Mouse (Mus musculus): ENCODE measurements around the gene Aptx. TPM values are rescaled to one million over a fixed set of nuclear protein-coding genes. Genes with fewer than 3 reads are reported as not detected.

Gene Aptx
- polyA plus RNA-seq, 1 experiment: 98.7 TPM

DNA sequence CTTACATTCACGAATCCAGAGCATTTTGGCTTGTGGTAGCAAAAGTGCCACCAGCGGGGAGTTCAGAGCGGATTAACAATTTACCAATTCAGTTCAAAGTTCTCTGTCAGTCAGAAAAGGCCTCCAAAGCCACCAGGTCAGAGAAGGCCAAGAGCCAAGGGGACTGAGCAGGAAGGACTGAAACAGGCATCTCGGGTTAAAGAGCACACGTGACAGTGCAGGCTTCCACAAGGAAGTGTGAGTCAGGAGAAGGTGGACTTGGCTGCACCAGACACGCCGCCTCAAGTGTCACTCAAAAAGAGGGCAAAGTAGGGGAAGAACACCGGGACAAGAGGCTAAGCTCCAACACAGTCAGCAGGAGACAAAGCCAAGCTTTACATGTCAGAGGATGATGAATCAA is 2.8 kb downstream of the Aptx start:
- TF ChIP-seq CTCF (IDR thresholded peaks at IDR 0.05; ENCODE audit: control insufficient read depth, insufficient read depth, insufficient replicate concordance, low read depth, low read length) (no peak), POLR2A (IDR thresholded peaks at IDR 0.05; ENCODE audit: control insufficient read depth, low read depth, low read length) (no peak)
- Histone ChIP-seq H3K27ac (ENCODE audit: control insufficient read depth, insufficient read depth, low read depth, low read length) (no peak overlapping the region), H3K36me3 (ENCODE audit: control insufficient read depth, insufficient read depth, low read length) (no peaks in the 10 kb centered on the region), H3K4me3 (ENCODE audit: control insufficient read depth, low read depth, low read length) (peak overlapping the region; percentile 96), H3K4me1 (ENCODE audit: control insufficient read depth, insufficient read depth, low read length) (peaks cover 2% of the 10 kb centered on the region; the same call in 1 of the 2 replicates), H3K27me3 (ENCODE audit: control insufficient read depth, insufficient read depth, low read length) (no peaks in the 10 kb centered on the region)

DNA sequence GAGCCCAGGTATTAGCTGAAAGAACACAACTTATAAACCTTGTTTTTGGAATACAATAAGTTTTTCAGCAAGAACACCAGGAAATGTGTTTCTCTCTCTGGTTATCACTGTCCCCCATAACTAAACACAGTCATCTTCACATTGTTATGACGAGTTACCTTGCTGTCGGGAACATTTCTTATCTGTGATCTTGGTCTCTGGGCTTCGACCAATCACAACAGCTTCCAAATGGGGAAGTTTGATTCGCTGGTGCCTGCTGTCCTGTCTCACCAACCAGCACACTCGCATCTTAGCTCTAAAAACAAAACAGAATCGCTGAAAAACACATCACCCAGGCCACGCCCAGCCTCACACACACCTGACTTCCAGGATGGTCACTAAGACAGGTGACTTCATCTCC is 5.9 kb downstream of the Aptx start:
- no peak overlapping the region for H3K27ac ChIP-seq (ENCODE audit: control insufficient read depth, insufficient read depth, low read depth, low read length)
- peaks cover 2% of the 10 kb centered on the region; the same call in 1 of the 2 replicates for H3K36me3 ChIP-seq (ENCODE audit: control insufficient read depth, insufficient read depth, low read length)

DNA sequence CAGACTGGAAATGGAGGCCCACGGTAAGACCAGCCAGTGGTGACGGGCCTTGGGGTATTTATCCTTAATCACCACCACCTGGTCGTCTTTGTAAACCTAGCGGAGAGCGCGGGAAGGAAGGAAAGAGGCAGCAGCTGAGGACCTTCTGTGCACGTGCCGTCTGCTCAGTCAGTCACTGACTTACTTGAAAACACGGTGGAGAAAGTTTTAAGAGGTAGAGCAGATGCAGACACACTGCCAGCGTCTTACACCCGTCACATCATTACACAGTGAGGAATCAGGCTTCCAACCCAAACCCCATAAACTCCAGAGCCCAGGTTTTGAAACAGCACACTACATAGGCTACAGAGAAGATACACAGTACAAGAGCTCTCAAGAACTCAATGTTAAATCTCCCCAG is 11.9 kb downstream of the Aptx start:
- Histone ChIP-seq H3K4me1 (ENCODE audit: control insufficient read depth, insufficient read depth, low read length) (no peaks in the 10 kb centered on the region), H3K36me3 (ENCODE audit: control insufficient read depth, insufficient read depth, low read length) (peaks cover 2% of the 10 kb centered on the region; the same call in 1 of the 2 replicates), H3K27ac (ENCODE audit: control insufficient read depth, insufficient read depth, low read depth, low read length) (no peak overlapping the region), H3K4me3 (ENCODE audit: control insufficient read depth, low read depth, low read length) (no peak overlapping the region), H3K27me3 (ENCODE audit: control insufficient read depth, insufficient read depth, low read length) (no peaks in the 10 kb centered on the region)
- TF ChIP-seq CTCF (IDR thresholded peaks at IDR 0.05; ENCODE audit: control insufficient read depth, insufficient read depth, insufficient replicate concordance, low read depth, low read length) (no peak), POLR2A (IDR thresholded peaks at IDR 0.05; ENCODE audit: control insufficient read depth, low read depth, low read length) (no peak)

More for the DNA sequence above, 5.9 kb downstream of the Aptx start:
- Histone ChIP-seq H3K27me3 (ENCODE audit: control insufficient read depth, insufficient read depth, low read length) (no peaks in the 10 kb centered on the region), H3K4me1 (ENCODE audit: control insufficient read depth, insufficient read depth, low read length) (no peaks in the 10 kb centered on the region), H3K4me3 (ENCODE audit: control insufficient read depth, low read depth, low read length) (no peak overlapping the region)
- TF ChIP-seq CTCF (IDR thresholded peaks at IDR 0.05; ENCODE audit: control insufficient read depth, insufficient read depth, insufficient replicate concordance, low read depth, low read length): no peak
- no peak for TF ChIP-seq POLR2A (IDR thresholded peaks at IDR 0.05; ENCODE audit: control insufficient read depth, low read depth, low read length)

DNA sequence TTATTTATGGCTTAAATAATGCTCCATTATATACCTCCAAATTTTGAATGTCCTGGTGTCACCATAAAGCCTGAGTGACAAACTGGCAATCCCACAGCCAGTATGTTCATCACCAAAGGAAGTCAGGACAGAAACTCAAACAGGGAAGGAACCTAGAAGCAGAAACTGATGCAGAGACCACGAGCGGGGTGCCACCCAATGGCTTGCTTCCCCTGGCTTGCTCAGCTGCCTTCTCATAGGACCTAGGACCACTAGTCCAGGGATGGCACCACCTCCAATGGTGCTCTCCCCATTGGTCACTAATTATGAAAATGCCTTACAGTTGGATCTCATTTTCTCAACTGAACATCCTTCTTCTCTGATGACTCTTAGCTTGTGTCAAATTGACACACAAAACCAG is 19.7 kb downstream of the Aptx start:
- no peaks in the 10 kb centered on the region for H3K27me3 ChIP-seq (ENCODE audit: control insufficient read depth, insufficient read depth, low read length)
- H3K4me1 ChIP-seq (ENCODE audit: control insufficient read depth, insufficient read depth, low read length): no peaks in the 10 kb centered on the region
- H3K4me3 ChIP-seq (ENCODE audit: control insufficient read depth, low read depth, low read length): no peak overlapping the region
- H3K27ac ChIP-seq (ENCODE audit: control insufficient read depth, insufficient read depth, low read depth, low read length): no peak overlapping the region
- H3K36me3 ChIP-seq (ENCODE audit: control insufficient read depth, insufficient read depth, low read length): no peaks in the 10 kb centered on the region
- TF ChIP-seq CTCF (IDR thresholded peaks at IDR 0.05; ENCODE audit: control insufficient read depth, insufficient read depth, insufficient replicate concordance, low read depth, low read length) (no peak), POLR2A (IDR thresholded peaks at IDR 0.05; ENCODE audit: control insufficient read depth, low read depth, low read length) (no peak)

DNA sequence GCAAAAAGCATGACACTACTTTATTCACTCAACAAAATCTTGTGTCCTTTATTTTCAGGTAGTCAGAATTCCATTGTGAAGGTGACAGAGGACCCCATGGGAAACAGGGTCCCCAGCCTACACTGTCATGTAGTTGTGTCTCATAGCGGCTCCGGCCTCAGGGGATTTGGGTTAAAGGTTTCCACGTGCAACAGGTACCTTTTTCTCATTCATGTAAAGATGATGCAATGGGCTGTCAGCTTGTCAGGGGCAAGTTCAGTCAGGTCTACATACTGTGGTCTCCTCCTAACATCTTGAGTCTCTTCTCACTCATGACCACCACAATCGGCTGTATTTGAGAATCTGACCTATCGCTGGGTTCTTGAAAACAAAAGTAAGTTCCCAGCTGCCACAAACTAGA is 20.6 kb downstream of the Aptx start:
- no peak for TF ChIP-seq CTCF (IDR thresholded peaks at IDR 0.05; ENCODE audit: control insufficient read depth, insufficient read depth, insufficient replicate concordance, low read depth, low read length)
- TF ChIP-seq POLR2A (IDR thresholded peaks at IDR 0.05; ENCODE audit: control insufficient read depth, low read depth, low read length): no peak
- no peaks in the 10 kb centered on the region for H3K27me3 ChIP-seq (ENCODE audit: control insufficient read depth, insufficient read depth, low read length)

DNA sequence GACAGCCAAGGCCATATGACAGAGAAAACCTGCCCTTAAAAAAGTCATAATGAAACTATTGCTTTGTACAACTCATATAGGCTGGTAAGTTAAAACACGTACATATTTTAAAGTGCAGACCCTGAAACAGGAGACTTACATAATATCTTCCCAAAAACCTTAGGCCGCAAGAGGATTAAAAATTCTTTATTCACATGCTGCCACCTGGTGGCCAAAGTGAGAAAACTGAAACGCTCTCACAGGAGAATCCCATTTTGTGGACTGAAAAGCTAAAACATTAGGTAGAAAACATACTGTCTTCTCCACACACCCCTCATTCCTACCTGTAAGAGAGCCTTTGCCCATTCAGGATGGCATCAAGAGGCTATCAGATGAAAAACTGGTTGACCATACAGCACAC is 21.1 kb downstream of the Aptx start:
- no peak overlapping the region for H3K4me3 ChIP-seq (ENCODE audit: control insufficient read depth, low read depth, low read length)
- H3K27me3 ChIP-seq (ENCODE audit: control insufficient read depth, insufficient read depth, low read length): no peaks in the 10 kb centered on the region
- no peak for TF ChIP-seq CTCF (IDR thresholded peaks at IDR 0.05; ENCODE audit: control insufficient read depth, insufficient read depth, insufficient replicate concordance, low read depth, low read length)
- no peak for TF ChIP-seq POLR2A (IDR thresholded peaks at IDR 0.05; ENCODE audit: control insufficient read depth, low read depth, low read length)
- no peaks in the 10 kb centered on the region for H3K36me3 ChIP-seq (ENCODE audit: control insufficient read depth, insufficient read depth, low read length)
- H3K4me1 ChIP-seq (ENCODE audit: control insufficient read depth, insufficient read depth, low read length): peaks cover 4% of the 10 kb centered on the region
- no peak overlapping the region for H3K27ac ChIP-seq (ENCODE audit: control insufficient read depth, insufficient read depth, low read depth, low read length)

More for the DNA sequence above, 20.6 kb downstream of the Aptx start:
- H3K4me3 ChIP-seq (ENCODE audit: control insufficient read depth, low read depth, low read length): no peak overlapping the region
- H3K27ac ChIP-seq (ENCODE audit: control insufficient read depth, insufficient read depth, low read depth, low read length): no peak overlapping the region
- no peaks in the 10 kb centered on the region for H3K36me3 ChIP-seq (ENCODE audit: control insufficient read depth, insufficient read depth, low read length)
- H3K4me1 ChIP-seq (ENCODE audit: control insufficient read depth, insufficient read depth, low read length): no peaks in the 10 kb centered on the region

DNA sequence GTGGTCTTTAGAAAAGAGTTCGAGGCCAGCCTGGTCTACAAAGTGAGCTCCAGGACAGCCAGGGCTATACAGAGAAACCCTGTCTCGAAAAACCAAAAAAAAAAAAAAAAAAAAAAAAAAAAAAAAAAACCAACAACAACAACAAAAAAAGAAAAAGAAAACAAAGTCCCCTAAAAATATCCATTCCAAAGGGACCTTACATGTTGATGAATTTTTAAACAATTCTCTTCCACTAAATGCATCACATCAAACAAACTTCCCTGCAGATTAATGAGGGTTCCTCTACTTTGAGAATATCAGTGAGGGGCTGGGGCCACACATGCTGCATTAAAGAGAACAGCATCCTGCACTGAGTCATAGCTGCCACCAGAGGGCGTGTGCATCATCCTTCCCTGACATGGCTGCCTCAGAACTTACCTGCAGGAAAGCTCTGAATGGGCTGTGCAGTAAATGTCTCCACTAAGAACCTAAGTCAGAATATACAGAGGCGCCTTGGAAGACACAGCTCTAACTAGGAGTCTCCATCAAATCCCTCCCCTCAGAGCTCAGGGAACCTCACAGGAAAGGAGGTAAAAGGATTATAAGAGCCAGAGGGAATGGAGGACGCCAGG is 22.6 kb downstream of the Aptx start:
- Histone ChIP-seq H3K27ac (ENCODE audit: control insufficient read depth, insufficient read depth, low read depth, low read length) (no peak overlapping the region), H3K4me3 (ENCODE audit: control insufficient read depth, low read depth, low read length) (no peak overlapping the region)
- TF ChIP-seq CTCF (IDR thresholded peaks at IDR 0.05; ENCODE audit: control insufficient read depth, insufficient read depth, insufficient replicate concordance, low read depth, low read length) (peak; percentile 86; the same call in 1 of the 2 replicates), POLR2A (IDR thresholded peaks at IDR 0.05; ENCODE audit: control insufficient read depth, low read depth, low read length) (no peak)

More for the DNA sequence above, 22.6 kb downstream of the Aptx start:
- Histone ChIP-seq H3K36me3 (ENCODE audit: control insufficient read depth, insufficient read depth, low read length) (no peaks in the 10 kb centered on the region), H3K27me3 (ENCODE audit: control insufficient read depth, insufficient read depth, low read length) (no peaks in the 10 kb centered on the region), H3K4me1 (ENCODE audit: control insufficient read depth, insufficient read depth, low read length) (peaks cover 11% of the 10 kb centered on the region)
